23 mouse cellular contexts compared by ENCODE assay signal in genomic region chr3:136693547-136693946, GRCm38 (mm10). TPM values are rescaled to one million over a fixed set of nuclear protein-coding genes. Genes with fewer than 3 reads are reported as not detected.
DNase-seq lines count a peak whose midpoint lies in the region; ATAC-seq lines count a peak whose summit lies in the region.
"Had no signal": no experiment of that assay in that cellular context is flagged by ENCODE, and none has a peak within 500 bp of the region (broad histone marks: within the 10 kb centered on the region; RNA-seq: fewer than 3 reads in every experiment).

No protein-coding gene starts in this region.

- H3K36me3 ChIP-seq in heart, embryonic 12.5 days: no peaks in the 10 kb centered on the region
- H3K36me3 ChIP-seq: embryonic facial prominence, embryonic 10.5 days; embryonic facial prominence, embryonic 13.5 days; forebrain, embryonic 12.5 days; forebrain, embryonic 15.5 days; heart, embryonic 10.5 days; hindbrain, embryonic 12.5 days; hindbrain, embryonic 15.5 days; intestine, embryonic 15.5 days had no signal

- H3K27ac ChIP-seq in heart, embryonic 12.5 days (ENCODE audit: poor library complexity, severe bottlenecking): no peak overlapping the region
- H3K27ac ChIP-seq: embryonic facial prominence, embryonic 10.5 days; embryonic facial prominence, embryonic 13.5 days; forebrain, embryonic 12.5 days; forebrain, embryonic 15.5 days; heart, adult 2 months; heart, embryonic 10.5 days; hindbrain, embryonic 12.5 days; hindbrain, embryonic 15.5 days; intestine, embryonic 15.5 days had no signal

- peaks cover 32% of the 10 kb centered on the region for H3K4me1 ChIP-seq in heart, embryonic 12.5 days (replicated peaks)
- H3K4me1 ChIP-seq: forebrain, embryonic 12.5 days; intestine, embryonic 15.5 days had no signal

- no peaks in the 10 kb centered on the region for H3K9me3 ChIP-seq in heart, embryonic 12.5 days (replicated peaks)
- H3K9me3 ChIP-seq: embryonic facial prominence, embryonic 10.5 days; embryonic facial prominence, embryonic 13.5 days; forebrain, embryonic 12.5 days; forebrain, embryonic 15.5 days; heart, embryonic 10.5 days; hindbrain, embryonic 12.5 days; hindbrain, embryonic 15.5 days; intestine, embryonic 15.5 days had no signal

- no peak overlapping the region for H3K9ac ChIP-seq in heart, embryonic 12.5 days
- H3K9ac ChIP-seq: embryonic facial prominence, embryonic 13.5 days; forebrain, embryonic 12.5 days; forebrain, embryonic 15.5 days; hindbrain, embryonic 12.5 days; hindbrain, embryonic 15.5 days; intestine, embryonic 15.5 days had no signal

- 86% methylated on average over 1 of the region's 1 CpGs for WGBS in heart, embryonic 12.5 days

- no peak for ATAC-seq in heart, embryonic 12.5 days (ENCODE audit: insufficient number of reproducible peaks, low FRiP score)
- ATAC-seq: activated CD4-positive, CD25-positive, alpha-beta regulatory T cell, adult 4 months; forebrain, embryonic 15.5 days; intestine, embryonic 15.5 days had no signal

- H3K4me3 ChIP-seq in heart, embryonic 12.5 days: no peak overlapping the region
- H3K4me3 ChIP-seq: embryonic facial prominence, embryonic 10.5 days; embryonic facial prominence, embryonic 13.5 days; erythroblast, embryonic 14.5 days; forebrain, embryonic 12.5 days; forebrain, embryonic 15.5 days; heart, adult 2 months; heart, embryonic 10.5 days; hindbrain, embryonic 12.5 days; hindbrain, embryonic 15.5 days; intestine, embryonic 15.5 days had no signal

- DNase-seq in cerebellum, adult 18-20 months: peak; percentile 53 to 67
- no peak for DNase-seq in cerebellum, postnatal 4 days (ENCODE audit: low spot score in 2 of 2)
- peak; percentile 55 for DNase-seq in heart, adult 11 months
- DNase-seq in cerebellum, postnatal 25 days: peak; percentile 47 to 60
- DNase-seq in B cell, adult 2 months: no peak
- DNase-seq: adrenal gland, adult 8-10 months; adrenal gland, postnatal 25 days; embryo, embryonic 11 days; gastrocnemius, postnatal 25 days; heart, adult 2 months; kidney, adult 11 months; kidney, adult 8-10 months had no signal

- H3K4me2 ChIP-seq in heart, embryonic 12.5 days: no peak overlapping the region
- H3K4me2 ChIP-seq: embryonic facial prominence, embryonic 13.5 days; forebrain, embryonic 12.5 days; forebrain, embryonic 15.5 days; hindbrain, embryonic 12.5 days; hindbrain, embryonic 15.5 days; intestine, embryonic 15.5 days had no signal

- H3K27me3 ChIP-seq in heart, embryonic 12.5 days (replicated peaks): no peaks in the 10 kb centered on the region
- H3K27me3 ChIP-seq: embryonic facial prominence, embryonic 13.5 days; forebrain, embryonic 12.5 days; forebrain, embryonic 15.5 days; hindbrain, embryonic 12.5 days; hindbrain, embryonic 15.5 days; intestine, embryonic 15.5 days had no signal

RNA-seq across cellular contexts. Expression of gene Ppp3ca, which starts 23.6 kb away (rescaled TPM):
- polyA plus RNA-seq in heart, embryonic 12.5 days (2016; fragmentation: Nextera tagmentation; extraction: Ambion mirVana): 85.6 TPM in 2 replicates

Comparison
In these comparisons a context has a peak if more than half of its experiments do, and no peak if none do; other contexts are left out.
1. DNase-seq: peak in cerebellum, adult 18-20 months (2 of 2), heart, adult 11 months (single experiment) and cerebellum, postnatal 25 days (2 of 2); none in cerebellum, postnatal 4 days (0 of 2) and B cell, adult 2 months (0 of 2).